Mouse (Mus musculus): Measurements from ENCODE around the gene Ppp1r27.
"Not testable (repeated sequence)": the region's sequence is repeated elsewhere in the genome, so short reads cannot be mapped to it uniquely, and the experiment has no call there.

Gene Ppp1r27

GRCm38 (mm10) chr11:120571754-120572416 is 21.0 kb upstream of the Ppp1r27 start:
- Histone ChIP-seq H3K27me3 (ENCODE audit: insufficient read depth, low read length) (no peaks in the 10 kb centered on the region), H3K9me3 (ENCODE audit: low read length) (no peaks in the 10 kb centered on the region), H3K4me3 (replicated peaks; ENCODE audit: low read length) (peak overlapping the region; percentile 99), H3K4me1 (replicated peaks; ENCODE audit: low read depth, low read length) (peaks cover 46% of the 10 kb centered on the region), H3K36me3 (ENCODE audit: insufficient read depth, low read length) (peaks cover 60% of the 10 kb centered on the region)
- TF ChIP-seq CTCF (conservative IDR thresholded peaks at IDR 0.05; ENCODE audit: low read length) (no peak), NANOG (IDR thresholded peaks at IDR 0.05; ENCODE audit: borderline replicate concordance, low read length) (no peak), POU5F1 (IDR thresholded peaks at IDR 0.05; ENCODE audit: borderline replicate concordance, low read length) (no peak)

DNA sequence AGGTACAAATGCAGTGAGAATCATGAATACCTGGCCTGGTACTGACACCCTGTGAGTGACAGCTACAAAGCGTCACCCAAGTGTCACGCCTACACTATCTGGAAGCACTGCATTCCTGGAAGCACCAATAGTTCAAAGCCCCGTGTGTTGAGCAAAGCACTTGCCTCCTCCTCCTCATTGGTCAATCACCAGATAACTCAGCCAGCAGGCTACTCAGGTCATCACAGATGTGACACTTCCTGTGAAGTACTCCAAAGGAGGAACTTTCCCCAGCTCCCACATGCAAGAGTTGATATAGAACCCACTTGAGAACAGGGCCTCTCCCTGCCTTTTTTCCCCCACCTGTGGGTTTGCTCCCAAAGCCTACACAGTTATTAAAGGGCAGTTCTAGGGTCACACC is 20.2 kb upstream of the Ppp1r27 start:
- TF ChIP-seq CTCF (conservative IDR thresholded peaks at IDR 0.05; ENCODE audit: low read length) (no peak), POU5F1 (IDR thresholded peaks at IDR 0.05; ENCODE audit: borderline replicate concordance, low read length) (no peak), NANOG (IDR thresholded peaks at IDR 0.05; ENCODE audit: borderline replicate concordance, low read length) (no peak)
- Histone ChIP-seq H3K4me3 (replicated peaks; ENCODE audit: low read length) (peak overlapping the region; percentile 99), H3K36me3 (ENCODE audit: insufficient read depth, low read length) (peaks cover 60% of the 10 kb centered on the region), H3K27me3 (ENCODE audit: insufficient read depth, low read length) (no peaks in the 10 kb centered on the region), H3K9me3 (ENCODE audit: low read length) (no peaks in the 10 kb centered on the region), H3K4me1 (replicated peaks; ENCODE audit: low read depth, low read length) (peaks cover 41% of the 10 kb centered on the region)

DNA sequence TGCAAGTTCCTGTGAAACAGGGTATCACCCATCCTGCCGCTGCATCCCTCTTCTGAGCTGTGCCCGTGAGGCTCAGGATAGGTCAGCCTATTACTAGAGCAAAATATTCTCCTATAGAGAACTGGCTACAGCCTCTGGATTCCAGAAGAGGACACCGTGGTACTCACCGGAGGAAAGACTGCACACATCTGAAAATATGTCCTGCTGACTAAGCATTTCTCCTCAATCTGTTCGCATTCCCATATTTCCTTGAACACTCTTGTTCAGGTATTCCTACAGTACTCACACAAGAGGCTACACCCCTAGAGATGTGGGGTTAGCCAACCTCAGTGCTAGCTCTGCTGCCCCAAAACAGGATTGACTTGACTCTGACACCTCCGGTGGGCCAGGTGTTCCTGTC is 17.4 kb upstream of the Ppp1r27 start:
- no peak overlapping the region for H3K4me3 ChIP-seq (replicated peaks; ENCODE audit: low read length)
- no peaks in the 10 kb centered on the region for H3K27me3 ChIP-seq (ENCODE audit: insufficient read depth, low read length)
- no peaks in the 10 kb centered on the region for H3K9me3 ChIP-seq (ENCODE audit: low read length)
- H3K4me1 ChIP-seq (replicated peaks; ENCODE audit: low read depth, low read length), result peaks cover 35% of the 10 kb centered on the region
- H3K36me3 ChIP-seq (ENCODE audit: insufficient read depth, low read length), result peaks cover 86% of the 10 kb centered on the region
- TF ChIP-seq POU5F1 (IDR thresholded peaks at IDR 0.05; ENCODE audit: borderline replicate concordance, low read length) (no peak), NANOG (IDR thresholded peaks at IDR 0.05; ENCODE audit: borderline replicate concordance, low read length) (no peak), CTCF (conservative IDR thresholded peaks at IDR 0.05; ENCODE audit: low read length) (no peak)

DNA sequence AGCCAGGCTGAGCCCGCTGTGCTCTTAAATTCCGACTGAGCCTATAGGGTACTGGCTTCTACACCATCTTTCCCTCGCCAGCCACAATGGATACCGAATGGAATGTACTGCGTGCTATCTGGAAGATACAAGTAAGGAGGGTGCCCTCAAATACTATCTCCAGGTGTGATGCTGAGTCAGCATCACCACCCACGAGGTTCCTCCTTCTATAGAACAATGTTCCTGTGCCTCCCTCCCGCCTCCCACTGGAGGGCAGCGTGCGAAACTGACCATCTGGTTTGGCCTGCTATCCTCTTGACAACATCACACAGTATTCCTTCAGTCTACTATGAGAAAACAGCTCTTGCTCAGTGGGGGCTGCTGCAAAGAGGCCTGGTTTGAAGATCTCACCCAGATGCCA is 14.2 kb upstream of the Ppp1r27 start:
- H3K27me3 ChIP-seq (ENCODE audit: insufficient read depth, low read length), result no peaks in the 10 kb centered on the region
- TF ChIP-seq POU5F1 (IDR thresholded peaks at IDR 0.05; ENCODE audit: borderline replicate concordance, low read length), result no peak
- no peak for TF ChIP-seq NANOG (IDR thresholded peaks at IDR 0.05; ENCODE audit: borderline replicate concordance, low read length)
- no peak for TF ChIP-seq CTCF (conservative IDR thresholded peaks at IDR 0.05; ENCODE audit: low read length)
- H3K4me1 ChIP-seq (replicated peaks; ENCODE audit: low read depth, low read length), result peaks cover 22% of the 10 kb centered on the region
- no peaks in the 10 kb centered on the region for H3K9me3 ChIP-seq (ENCODE audit: low read length)
- H3K36me3 ChIP-seq (ENCODE audit: insufficient read depth, low read length), result peaks cover 100% of the 10 kb centered on the region
- no peak overlapping the region for H3K4me3 ChIP-seq (replicated peaks; ENCODE audit: low read length)

GRCm38 (mm10) chr11:120562949-120563348 is 12.0 kb upstream of the Ppp1r27 start:
- no peaks in the 10 kb centered on the region for H3K9me3 ChIP-seq (ENCODE audit: low read length)
- TF ChIP-seq CTCF (conservative IDR thresholded peaks at IDR 0.05; ENCODE audit: low read length), result no peak
- no peak for TF ChIP-seq NANOG (IDR thresholded peaks at IDR 0.05; ENCODE audit: borderline replicate concordance, low read length)
- no peak for TF ChIP-seq POU5F1 (IDR thresholded peaks at IDR 0.05; ENCODE audit: borderline replicate concordance, low read length)
- H3K4me3 ChIP-seq (replicated peaks; ENCODE audit: low read length), result no peak overlapping the region
- peaks cover 90% of the 10 kb centered on the region for H3K36me3 ChIP-seq (ENCODE audit: insufficient read depth, low read length)
- H3K4me1 ChIP-seq (replicated peaks; ENCODE audit: low read depth, low read length), result peaks cover 18% of the 10 kb centered on the region; the same call in 1 of the 2 replicates
- no peaks in the 10 kb centered on the region for H3K27me3 ChIP-seq (ENCODE audit: insufficient read depth, low read length)

GRCm38 (mm10) chr11:120560952-120561728 is 10.2 kb upstream of the Ppp1r27 start:
- H3K4me1 ChIP-seq (replicated peaks; ENCODE audit: low read depth, low read length), result peaks cover 13% of the 10 kb centered on the region; the same call in 1 of the 2 replicates
- TF ChIP-seq CTCF (conservative IDR thresholded peaks at IDR 0.05; ENCODE audit: low read length) (no peak), POU5F1 (IDR thresholded peaks at IDR 0.05; ENCODE audit: borderline replicate concordance, low read length) (no peak), NANOG (IDR thresholded peaks at IDR 0.05; ENCODE audit: borderline replicate concordance, low read length) (no peak)
- H3K27me3 ChIP-seq (ENCODE audit: insufficient read depth, low read length), result no peaks in the 10 kb centered on the region
- H3K4me3 ChIP-seq (replicated peaks; ENCODE audit: low read length), result no peak overlapping the region
- no peaks in the 10 kb centered on the region for H3K9me3 ChIP-seq (ENCODE audit: low read length)
- H3K36me3 ChIP-seq (ENCODE audit: insufficient read depth, low read length), result peaks cover 72% of the 10 kb centered on the region

- not testable (repeated sequence) for H3K27me3 ChIP-seq (ENCODE audit: insufficient read depth, low read length); H3K4me1 ChIP-seq (replicated peaks; ENCODE audit: low read depth, low read length); H3K9me3 ChIP-seq (ENCODE audit: low read length); H3K4me3 ChIP-seq (replicated peaks; ENCODE audit: low read length)
- peaks cover 49% of the 10 kb centered on the region for H3K36me3 ChIP-seq (ENCODE audit: insufficient read depth, low read length)
- 0 out of 2 replicates have a peak, but pooled peaks have one; percentile 2 for TF ChIP-seq CTCF (conservative IDR thresholded peaks at IDR 0.05; ENCODE audit: low read length)
These were observed 7.9 kb upstream of the Ppp1r27 start for GRCm38 (mm10) chr11:120558843-120559242.

- no peak for TF ChIP-seq NANOG (IDR thresholded peaks at IDR 0.05; ENCODE audit: borderline replicate concordance, low read length)
- TF ChIP-seq POU5F1 (IDR thresholded peaks at IDR 0.05; ENCODE audit: borderline replicate concordance, low read length), result no peak
- TF ChIP-seq CTCF (conservative IDR thresholded peaks at IDR 0.05; ENCODE audit: low read length), result no peak
- peaks cover 29% of the 10 kb centered on the region for H3K27me3 ChIP-seq (ENCODE audit: insufficient read depth, low read length)
These were observed 4.3 kb upstream of the Ppp1r27 start for GRCm38 (mm10) chr11:120555260-120555659.

More at GRCm38 (mm10) chr11:120555260-120555659, 4.3 kb upstream of the Ppp1r27 start:
- peaks cover 14% of the 10 kb centered on the region for H3K4me1 ChIP-seq (replicated peaks; ENCODE audit: low read depth, low read length)
- H3K9me3 ChIP-seq (ENCODE audit: low read length), result no peaks in the 10 kb centered on the region
- H3K36me3 ChIP-seq (ENCODE audit: insufficient read depth, low read length), result peaks cover 22% of the 10 kb centered on the region
- no peak overlapping the region for H3K4me3 ChIP-seq (replicated peaks; ENCODE audit: low read length)

Measured in E14TG2a.4 (cell line).